ENCODE assay signal across 10 mouse cellular contexts in the genomic region with DNA sequence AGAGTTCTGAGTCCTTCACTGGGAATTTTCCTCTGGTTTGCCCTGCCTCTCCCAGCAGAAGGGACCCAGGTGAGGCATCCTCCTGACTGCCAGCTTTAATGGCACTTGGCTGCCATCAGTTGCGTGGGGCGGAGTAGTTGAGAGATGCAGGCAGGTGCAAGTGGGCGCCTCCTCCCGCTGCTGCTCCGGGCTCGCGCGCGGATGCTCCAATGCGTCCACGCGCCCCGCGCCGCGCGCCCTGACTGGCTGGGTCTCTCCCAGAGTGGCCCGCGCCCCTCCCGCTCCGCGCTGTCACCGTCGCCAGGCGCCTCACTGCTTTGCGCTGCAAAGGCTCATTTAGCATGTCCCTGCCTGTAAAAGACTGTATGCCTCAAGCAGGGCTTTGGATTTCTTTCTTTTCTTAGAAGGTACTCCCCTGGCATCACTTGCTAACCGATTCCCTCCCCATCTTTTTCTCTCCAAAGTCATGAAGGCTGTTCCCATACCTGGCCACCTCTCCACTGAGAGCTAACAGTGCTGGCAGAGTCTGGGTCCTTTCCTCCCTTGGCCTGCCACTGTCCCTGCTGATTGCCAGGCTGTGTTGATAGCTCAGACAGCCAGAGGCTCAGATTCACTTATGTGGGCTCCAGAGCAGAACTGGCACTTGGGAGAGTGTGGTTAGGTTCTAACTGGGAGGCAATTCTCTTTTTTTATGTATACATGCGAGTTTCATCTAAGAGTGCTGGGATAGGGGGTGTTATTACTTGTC. TPM values are rescaled to one million over a fixed set of nuclear protein-coding genes. Genes with fewer than 3 reads are reported as not detected.
DNase-seq lines count a peak whose midpoint lies in the region; ATAC-seq and TF ChIP-seq lines count a peak whose summit lies in the region.
"Had no signal": no experiment of that assay in that cellular context is flagged by ENCODE, and none has a peak within 500 bp of the region (broad histone marks: within the 10 kb centered on the region; RNA-seq: fewer than 3 reads in every experiment).

Gene Cntn5, minus strand, starts transcription at position 160 of the 748 bp plus-strand sequence.

- peak within 1 kb of the TSS; percentile 49 for H3K9ac ChIP-seq in hindbrain, postnatal 0 days (replicated peaks; ENCODE audit: low read length)
- H3K9ac ChIP-seq in stomach, embryonic 16.5 days (ENCODE audit: low read length): no peak within 1 kb of the TSS

- no peaks in the 10 kb centered on the region for H3K36me3 ChIP-seq in hindbrain, postnatal 0 days (ENCODE audit: insufficient read depth, low read length)
- H3K36me3 ChIP-seq in midbrain, embryonic 10.5 days: no peaks in the 10 kb centered on the region
- H3K36me3 ChIP-seq in stomach, embryonic 16.5 days (ENCODE audit: control insufficient read depth, insufficient read depth, low read length): no peaks in the 10 kb centered on the region

- peak within 1 kb of the TSS; percentile 77 for H3K4me2 ChIP-seq in hindbrain, postnatal 0 days (ENCODE audit: low read depth, low read length)
- H3K4me2 ChIP-seq in stomach, embryonic 16.5 days (ENCODE audit: low read depth, low read length): peak within 1 kb of the TSS; percentile 50

- WGBS in hindbrain, postnatal 0 days: 2% methylated on average over 28 of the region's 28 CpGs
- WGBS in midbrain, embryonic 10.5 days: 4% methylated on average over 28 of the region's 28 CpGs
- WGBS in stomach, embryonic 16.5 days: 6% methylated on average over 28 of the region's 28 CpGs

- peak within 1 kb of the TSS; percentile 50 for H3K4me3 ChIP-seq in hindbrain, postnatal 0 days (ENCODE audit: low read length)
- peak within 1 kb of the TSS; percentile 59 for H3K4me3 ChIP-seq in midbrain, embryonic 10.5 days
- peak within 1 kb of the TSS; percentile 27 for H3K4me3 ChIP-seq in stomach, embryonic 16.5 days (replicated peaks; ENCODE audit: low read length)

- H3K27ac ChIP-seq in hindbrain, postnatal 0 days: peak within 1 kb of the TSS; percentile 54; the same call in 1 of the 2 replicates
- peak within 1 kb of the TSS; percentile 33; the same call in 1 of the 2 replicates for H3K27ac ChIP-seq in midbrain, embryonic 10.5 days (replicated peaks)
- H3K27ac ChIP-seq in stomach, embryonic 16.5 days (ENCODE audit: low read length): no peak within 1 kb of the TSS

- ATAC-seq in hindbrain, postnatal 0 days: peak; percentile 94
- no peak for ATAC-seq in stomach, embryonic 16.5 days (ENCODE audit: insufficient read depth, low FRiP score)
- ATAC-seq: Patski had no signal

- H3K27me3 ChIP-seq in hindbrain, postnatal 0 days (ENCODE audit: insufficient read depth, low read length): no peaks in the 10 kb centered on the region
- H3K27me3 ChIP-seq in midbrain, embryonic 10.5 days (ENCODE audit: low read depth, poor library complexity, severe bottlenecking): peaks cover 8% of the 10 kb centered on the region; the same call in 1 of the 2 replicates
- H3K27me3 ChIP-seq in stomach, embryonic 16.5 days (ENCODE audit: control insufficient read depth, insufficient read depth, low read length): peaks cover 9% of the 10 kb centered on the region; the same call in 1 of the 2 replicates

- TF ChIP-seq CTCF in hindbrain, postnatal 0 days (IDR thresholded peaks at IDR 0.05; ENCODE audit: low read depth): no peak

- DNase-seq in kidney, postnatal 4 days: peak; percentile 30 to 38
- DNase-seq in kidney, postnatal 14 days: no peak
- peak; percentile 28 for DNase-seq in embryo, embryonic 9.5 days (ENCODE audit: extremely low spot score)
- DNase-seq in hindbrain, postnatal 0 days (ENCODE audit: low spot score): peak; percentile 84
- DNase-seq in midbrain, embryonic 10.5 days (ENCODE audit: low spot score): peak; percentile 32
- DNase-seq in thymus, postnatal 36 days: no peak
- DNase-seq in MN1 (ENCODE audit: low spot score): no peak

- H3K9me3 ChIP-seq in hindbrain, postnatal 0 days (ENCODE audit: low read length): no peaks in the 10 kb centered on the region
- no peaks in the 10 kb centered on the region for H3K9me3 ChIP-seq in midbrain, embryonic 10.5 days (replicated peaks)
- H3K9me3 ChIP-seq in stomach, embryonic 16.5 days (replicated peaks; ENCODE audit: control insufficient read depth, low read length): no peaks in the 10 kb centered on the region

- peaks cover 4% of the 10 kb centered on the region for H3K4me1 ChIP-seq in hindbrain, postnatal 0 days (ENCODE audit: insufficient read depth, low read length)
- peaks cover 9% of the 10 kb centered on the region for H3K4me1 ChIP-seq in midbrain, embryonic 10.5 days
- H3K4me1 ChIP-seq in stomach, embryonic 16.5 days (ENCODE audit: control insufficient read depth, insufficient read depth, low read length): no peaks in the 10 kb centered on the region

RNA-seq across cellular contexts. Expression of gene Cntn5, which starts in this region (rescaled TPM):
- total RNA-seq in hindbrain, postnatal 0 days (2014; rRNA removed): 13.3 and 17.6 TPM in 2 replicates
- 17.6 and 20.1 TPM in 2 replicates for polyA plus RNA-seq in hindbrain, postnatal 0 days (2015; fragmentation: Nextera tagmentation; extraction: Ambion mirVana)
- polyA plus RNA-seq in midbrain, embryonic 10.5 days (2016; fragmentation: Nextera tagmentation; extraction: Ambion mirVana): 0.63 and 1.9 TPM in 2 replicates
- polyA plus RNA-seq in stomach, embryonic 16.5 days (2015; fragmentation: Nextera tagmentation; extraction: Ambion mirVana): 0.36 and 0.41 TPM in 2 replicates
- total RNA-seq: liver, adult 2 months had no signal
- polyA plus RNA-seq: liver, adult 2 months; Patski had no signal

Comparison
In these comparisons a context has a peak if more than half of its experiments do, and no peak if none do; other contexts are left out.
1. DNase-seq: peak in kidney, postnatal 4 days (2 of 2), embryo, embryonic 9.5 days (single experiment), hindbrain, postnatal 0 days (single experiment) and midbrain, embryonic 10.5 days (single experiment); none in kidney, postnatal 14 days (single experiment), thymus, postnatal 36 days (0 of 2) and MN1 (single experiment).
2. Peak in every context shown above with its lines, with median percentiles within 50 percentile points of each other: H3K4me3 ChIP-seq.